ENCODE assay signal across 22 mouse cellular contexts in genomic region chr11:120014758-120015157, GRCm38 (mm10). TPM values are rescaled to one million over a fixed set of nuclear protein-coding genes. Genes with fewer than 3 reads are reported as not detected.
DNase-seq lines count a peak whose midpoint lies in the region; ATAC-seq and TF ChIP-seq lines count a peak whose summit lies in the region.
"Had no signal": no experiment of that assay in that cellular context is flagged by ENCODE, and none has a peak within 500 bp of the region (broad histone marks: within the 10 kb centered on the region; RNA-seq: fewer than 3 reads in every experiment).

No protein-coding gene starts in this region.

- WGBS in heart, embryonic 10.5 days: 84% methylated on average over 4 of the region's 4 CpGs
- WGBS in heart, embryonic 12.5 days: 90% methylated on average over 4 of the region's 4 CpGs
- 93% methylated on average over 4 of the region's 4 CpGs for WGBS in neural tube, embryonic 13.5 days
- WGBS in stomach, postnatal 0 days: 89% methylated on average over 4 of the region's 4 CpGs

- no peak for DNase-seq in heart, embryonic 10.5 days (ENCODE audit: low spot score)
- DNase-seq in layer of hippocampus, adult 2 months (ENCODE audit: low spot score in 2 of 2): no peak
- no peak for DNase-seq in layer of hippocampus, adult 9-11 months
- DNase-seq in neural tube, embryonic 10.5 days (ENCODE audit: extremely low spot score, low spot score): no peak
- DNase-seq in stomach, postnatal 0 days (ENCODE audit: low spot score): no peak
- DNase-seq in lung, postnatal 14 days: no peak
- DNase-seq: adrenal gland, adult 8-10 months; B cell, adult 2 months; cerebellum, adult 8-10 months; cerebellum, postnatal 36 days; forebrain, postnatal 0 days; heart, postnatal 10 days; kidney, adult 11 months; liver, embryonic 13.5 days; right cerebral cortex, postnatal 14 days had no signal

- H3K4me3 ChIP-seq in heart, embryonic 10.5 days: no peak overlapping the region; the same call in 1 of the 2 replicates
- H3K4me3 ChIP-seq in heart, embryonic 12.5 days: no peak overlapping the region
- H3K4me3 ChIP-seq in layer of hippocampus, adult 2 months: peak overlapping the region; percentile 22
- H3K4me3 ChIP-seq in neural tube, embryonic 13.5 days: no peak overlapping the region
- no peak overlapping the region for H3K4me3 ChIP-seq in stomach, postnatal 0 days (ENCODE audit: low read depth, low read length)
- H3K4me3 ChIP-seq: hindbrain, embryonic 15.5 days; limb, embryonic 12.5 days; liver, embryonic 13.5 days had no signal

- H3K9ac ChIP-seq in heart, embryonic 12.5 days: no peak overlapping the region
- H3K9ac ChIP-seq in neural tube, embryonic 13.5 days: no peak overlapping the region
- H3K9ac ChIP-seq in stomach, postnatal 0 days (ENCODE audit: low read length): no peak overlapping the region
- H3K9ac ChIP-seq: forebrain, postnatal 0 days; hindbrain, embryonic 15.5 days; limb, embryonic 12.5 days; liver, embryonic 13.5 days had no signal

- H3K9me3 ChIP-seq in heart, embryonic 10.5 days: no peaks in the 10 kb centered on the region
- H3K9me3 ChIP-seq in heart, embryonic 12.5 days (replicated peaks): no peaks in the 10 kb centered on the region
- H3K9me3 ChIP-seq in neural tube, embryonic 13.5 days: no peaks in the 10 kb centered on the region
- no peaks in the 10 kb centered on the region for H3K9me3 ChIP-seq in stomach, postnatal 0 days (ENCODE audit: control insufficient read depth, low read length)
- H3K9me3 ChIP-seq: hindbrain, embryonic 15.5 days; limb, embryonic 12.5 days; liver, embryonic 13.5 days had no signal

- TF ChIP-seq CTCF in layer of hippocampus, adult 2 months (conservative IDR thresholded peaks at IDR 0.05): peak; percentile 54
- peak; percentile 42 for TF ChIP-seq CTCF in stomach, postnatal 0 days (IDR thresholded peaks at IDR 0.05; ENCODE audit: low read depth)

- no peak for ATAC-seq in heart, embryonic 12.5 days (ENCODE audit: insufficient number of reproducible peaks, low FRiP score)
- no peak for ATAC-seq in neural tube, embryonic 13.5 days (ENCODE audit: low read depth)
- ATAC-seq in stomach, postnatal 0 days (ENCODE audit: low FRiP score, low TSS enrichment): no peak
- ATAC-seq: forebrain, postnatal 0 days; lung, postnatal 0 days had no signal

- no peaks in the 10 kb centered on the region for H3K36me3 ChIP-seq in heart, embryonic 10.5 days
- no peaks in the 10 kb centered on the region for H3K36me3 ChIP-seq in heart, embryonic 12.5 days
- peaks cover 44% of the 10 kb centered on the region for H3K36me3 ChIP-seq in neural tube, embryonic 13.5 days
- H3K36me3 ChIP-seq in stomach, postnatal 0 days (ENCODE audit: control insufficient read depth, insufficient read depth, low read length): no peaks in the 10 kb centered on the region
- H3K36me3 ChIP-seq: liver, embryonic 13.5 days had no signal

- H3K4me1 ChIP-seq in heart, embryonic 10.5 days: peaks cover 75% of the 10 kb centered on the region
- peaks cover 40% of the 10 kb centered on the region for H3K4me1 ChIP-seq in heart, embryonic 12.5 days (replicated peaks)
- peaks cover 32% of the 10 kb centered on the region for H3K4me1 ChIP-seq in neural tube, embryonic 13.5 days (replicated peaks)
- peaks cover 3% of the 10 kb centered on the region; the same call in 1 of the 2 replicates for H3K4me1 ChIP-seq in stomach, postnatal 0 days (replicated peaks; ENCODE audit: control insufficient read depth, insufficient read depth)

- peaks cover 55% of the 10 kb centered on the region for H3K27me3 ChIP-seq in heart, embryonic 10.5 days (ENCODE audit: insufficient read depth, poor library complexity, severe bottlenecking)
- peaks cover 19% of the 10 kb centered on the region for H3K27me3 ChIP-seq in heart, embryonic 12.5 days (replicated peaks)
- peaks cover 6% of the 10 kb centered on the region; the same call in 1 of the 2 replicates for H3K27me3 ChIP-seq in neural tube, embryonic 13.5 days
- H3K27me3 ChIP-seq in stomach, postnatal 0 days (ENCODE audit: control insufficient read depth, insufficient read depth, low read length): no peaks in the 10 kb centered on the region
- H3K27me3 ChIP-seq: hindbrain, embryonic 15.5 days had no signal

- no peak overlapping the region for H3K4me2 ChIP-seq in heart, embryonic 12.5 days
- peak overlapping the region; percentile 53 for H3K4me2 ChIP-seq in neural tube, embryonic 13.5 days
- H3K4me2 ChIP-seq in stomach, postnatal 0 days (replicated peaks; ENCODE audit: low read depth): no peak overlapping the region
- H3K4me2 ChIP-seq: heart, embryonic 11.5 days; hindbrain, embryonic 15.5 days; limb, embryonic 12.5 days; liver, embryonic 13.5 days; midbrain, embryonic 11.5 days had no signal

- H3K27ac ChIP-seq in heart, embryonic 10.5 days: 0 out of 2 replicates have a peak overlapping the region, but pooled peaks have one; percentile 0
- H3K27ac ChIP-seq in heart, embryonic 12.5 days (ENCODE audit: poor library complexity, severe bottlenecking): no peak overlapping the region
- H3K27ac ChIP-seq in layer of hippocampus, adult 2 months: peak overlapping the region; percentile 89; the same call in 1 of the 2 replicates
- H3K27ac ChIP-seq in neural tube, embryonic 13.5 days (replicated peaks): no peak overlapping the region
- no peak overlapping the region for H3K27ac ChIP-seq in stomach, postnatal 0 days (replicated peaks)
- H3K27ac ChIP-seq: hindbrain, embryonic 15.5 days; limb, embryonic 12.5 days; liver, embryonic 13.5 days had no signal

- no peak for TF ChIP-seq EP300 in stomach, postnatal 0 days (optimal IDR thresholded peaks at IDR 0.05)

RNA-seq across cellular contexts. Expression of gene Aatk, which starts 32.2 kb away (rescaled TPM):
- polyA plus RNA-seq in heart, embryonic 10.5 days (2016; fragmentation: Nextera tagmentation; extraction: Ambion mirVana): 0.51 and 0.58 TPM in 2 replicates
- 0.63 and 0.92 TPM in 2 replicates for polyA plus RNA-seq in heart, embryonic 12.5 days (2016; fragmentation: Nextera tagmentation; extraction: Ambion mirVana)
- total RNA-seq in layer of hippocampus, adult 2 months (2021): 100 to 1,000 TPM; 196 to 207 TPM
- 28.2 and 34.2 TPM in 2 replicates for polyA plus RNA-seq in neural tube, embryonic 13.5 days (2015; fragmentation: Nextera tagmentation; extraction: Ambion mirVana)
- 1.6 and 2.1 TPM in 2 replicates for polyA plus RNA-seq in stomach, postnatal 0 days (2015; fragmentation: Nextera tagmentation; extraction: Ambion mirVana)

Comparison
In these comparisons a context has a peak if more than half of its experiments do, and no peak if none do; other contexts are left out.
1. H3K27ac ChIP-seq: peak in heart, embryonic 10.5 days (single experiment) and layer of hippocampus, adult 2 months (single experiment); none in heart, embryonic 12.5 days (single experiment), neural tube, embryonic 13.5 days (single experiment) and stomach, postnatal 0 days (single experiment).